Mouse (Mus musculus) kidney, adult 2 months (tissue): ENCODE measurements around the gene Dapk1.

Experiments
- CTCF ChIP-seq: fragments of 200-500 bp; conservative IDR thresholded peaks from 2 replicates; pipeline ENCODE4 v1.5.1; 2011; ENCODE audit warnings: low read depth, mild to moderate bottlenecking, control low read depth, low read length, moderate library complexity, mixed read lengths; ENCODE audit not compliant: insufficient read depth, insufficient read length
- POLR2A ChIP-seq: fragments of 200-500 bp; IDR thresholded peaks from one replicate; pipeline ENCODE4 v1.6.1; 2011; ENCODE audit warnings: low read depth, low read length, control low read depth

DNA sequence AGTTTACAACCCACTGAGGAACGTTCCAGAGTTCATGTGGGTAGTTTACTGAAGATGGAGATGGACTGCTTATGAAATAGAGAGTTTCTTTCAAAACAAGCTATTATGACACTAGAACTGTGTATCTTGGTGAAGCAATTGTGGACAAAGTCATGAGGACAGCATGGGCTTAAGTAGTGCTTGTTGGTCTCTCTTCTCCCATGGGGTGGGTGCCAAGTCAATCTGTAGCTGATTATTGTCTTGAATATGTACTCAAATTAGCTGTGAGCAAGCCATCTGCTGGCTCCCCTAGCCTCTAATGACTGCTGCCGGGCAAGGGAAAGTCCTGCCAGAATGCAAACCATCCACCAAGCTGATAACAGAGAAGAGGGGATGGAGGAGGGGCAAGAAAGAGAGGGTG lies 58.3 kb downstream of the Dapk1 start:
- TF ChIP-seq CTCF (no peak), POLR2A (no peak)
